Mouse (Mus musculus) common myeloid progenitor, adult 5-6 weeks (primary cell): ENCODE data around the gene Cgnl1. TPM values are rescaled to one million over a fixed set of nuclear protein-coding genes. Genes with fewer than 3 reads are reported as not detected.

ENCODE experiments used
- ATAC-seq: replicated peaks from 2 replicates; pipeline ENCODE4 v1.8.0; 2016; ENCODE audit warnings: low read depth, mild to moderate bottlenecking, moderate TSS enrichment, inconsistent platforms; ENCODE audit not compliant: poor library complexity, severe bottlenecking
- total RNA-seq: library from RNA; stranded (forward); fragments of 200-1000, 187-1606 nt; gene quantifications from 2 replicates; pipeline ENCODE4 v1.2.3, GENCODE M21; 2017

Cgnl1 gene
- total RNA-seq = 0.09 and 0.63 TPM in 2 replicates

DNA sequence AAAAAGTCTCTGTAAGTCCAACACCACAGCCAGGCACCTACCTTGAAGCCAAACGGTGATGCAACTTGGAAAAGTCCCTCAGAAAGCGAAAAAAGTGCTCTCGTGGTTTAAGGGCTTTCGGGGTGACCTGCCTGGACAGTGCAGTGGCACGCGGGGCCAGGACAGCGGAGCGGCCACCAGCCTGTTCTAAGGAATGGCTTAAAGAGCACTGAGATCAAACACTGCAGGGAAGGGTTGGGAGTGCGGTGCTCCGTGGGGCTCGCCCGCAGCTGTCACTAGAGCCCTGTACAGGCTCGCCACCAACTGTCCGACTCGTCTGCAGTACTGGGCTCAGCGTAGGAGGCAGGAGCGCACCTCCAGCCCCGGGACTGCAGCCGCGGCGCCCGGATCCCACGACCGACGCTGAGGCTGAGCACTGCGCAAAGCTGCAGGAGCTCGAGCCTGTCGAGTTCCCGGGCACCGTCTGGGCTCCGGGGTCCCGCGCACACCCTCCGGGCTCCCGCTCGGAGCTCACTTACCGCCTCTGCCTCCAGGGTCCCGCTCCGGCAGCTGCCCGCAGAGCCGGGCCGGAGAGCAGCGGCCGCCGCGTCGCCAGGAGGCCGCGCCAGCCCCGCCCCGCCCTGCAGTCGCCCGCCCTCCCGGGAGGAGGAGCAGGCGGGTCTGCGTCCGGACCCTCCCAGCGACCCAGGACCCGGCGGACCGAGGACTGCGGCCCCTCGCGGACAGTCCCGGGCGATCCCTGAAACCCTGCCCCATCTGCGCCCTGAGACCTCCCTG, at the start of gene Cgnl1:
Cgnl1 (minus strand) TSS at position 612 of the 777 bp plus-strand sequence.
- ATAC-seq = peak; percentile 51

DNA sequence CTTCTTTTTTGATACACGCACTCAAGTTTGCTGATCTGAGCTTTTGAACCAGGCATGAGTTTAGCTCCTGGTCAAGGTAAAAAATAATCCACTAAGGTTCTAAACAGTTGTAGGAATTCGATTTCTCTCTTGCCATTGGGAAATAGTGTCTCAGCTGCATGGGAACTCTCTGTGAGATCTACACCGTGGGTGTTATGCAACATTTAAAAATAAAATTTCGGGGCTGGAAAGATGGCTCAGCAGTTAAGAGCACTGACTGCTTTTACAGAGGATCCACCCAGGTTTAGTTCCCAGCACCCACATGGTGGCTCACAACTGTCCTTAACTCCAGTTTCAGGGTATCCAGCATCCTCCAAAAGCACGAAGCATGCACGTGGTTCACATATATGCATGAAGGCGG, 47.1 kb upstream of the Cgnl1 start:
- ATAC-seq = no peak

DNA sequence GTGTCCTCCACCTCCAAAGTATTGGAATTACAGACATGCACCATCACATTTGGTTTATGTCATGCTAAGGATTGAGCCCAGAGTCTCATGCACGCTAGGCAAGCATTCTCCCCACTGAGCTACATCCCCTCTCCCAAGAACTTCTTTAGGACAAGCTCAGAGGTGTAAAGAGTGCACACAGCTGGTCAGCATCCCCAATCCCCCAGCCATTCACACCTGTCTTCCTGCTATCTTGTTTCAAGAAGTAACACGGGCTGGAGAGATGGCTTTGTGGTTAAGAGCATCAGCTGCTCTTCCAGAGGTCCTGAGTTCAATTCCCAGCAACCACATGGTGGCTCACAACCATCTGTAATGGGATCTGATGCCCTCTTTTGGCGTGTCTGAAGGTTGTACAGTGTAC, 44.7 kb upstream of the Cgnl1 start:
- ATAC-seq = no peak

DNA sequence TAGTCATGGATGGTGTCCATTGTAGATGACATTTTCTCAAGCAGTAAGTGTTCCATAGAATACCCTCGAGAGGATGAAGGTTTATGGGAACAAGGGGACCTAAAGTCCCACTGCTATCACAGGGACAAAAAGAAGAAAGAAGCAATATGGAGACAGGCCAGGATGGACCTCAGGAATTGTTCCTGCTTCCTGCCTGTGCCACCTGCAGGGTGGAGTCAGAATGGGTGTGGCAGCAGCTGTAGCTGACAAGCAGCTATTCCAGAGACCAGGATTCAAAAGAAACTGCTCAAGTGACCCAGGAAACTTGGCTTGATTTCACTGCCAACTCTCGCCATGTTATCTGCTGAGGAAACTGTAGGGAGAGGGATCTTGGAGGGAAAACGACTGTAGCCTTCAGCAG, 42.2 kb upstream of the Cgnl1 start:
- no peak for ATAC-seq

DNA sequence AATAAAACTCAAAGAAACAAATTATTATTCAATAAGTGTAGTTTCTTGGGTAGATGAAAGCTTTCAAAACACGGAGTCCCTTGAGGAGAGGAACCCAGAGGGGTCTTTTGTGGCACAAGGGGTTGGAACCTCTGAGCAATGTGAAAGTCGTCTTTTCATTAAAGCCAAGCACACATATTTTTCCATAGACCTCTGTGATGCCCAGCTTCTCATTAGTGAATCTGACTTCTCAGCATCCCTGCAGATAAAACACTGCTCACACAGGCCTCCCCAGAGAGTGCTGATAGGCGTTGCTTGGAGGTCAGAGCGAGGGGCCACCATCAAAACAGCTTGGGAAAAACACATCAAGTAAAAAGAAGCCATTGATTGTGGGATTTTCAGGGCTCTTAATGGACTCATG, 41.5 kb upstream of the Cgnl1 start:
- no peak for ATAC-seq

DNA sequence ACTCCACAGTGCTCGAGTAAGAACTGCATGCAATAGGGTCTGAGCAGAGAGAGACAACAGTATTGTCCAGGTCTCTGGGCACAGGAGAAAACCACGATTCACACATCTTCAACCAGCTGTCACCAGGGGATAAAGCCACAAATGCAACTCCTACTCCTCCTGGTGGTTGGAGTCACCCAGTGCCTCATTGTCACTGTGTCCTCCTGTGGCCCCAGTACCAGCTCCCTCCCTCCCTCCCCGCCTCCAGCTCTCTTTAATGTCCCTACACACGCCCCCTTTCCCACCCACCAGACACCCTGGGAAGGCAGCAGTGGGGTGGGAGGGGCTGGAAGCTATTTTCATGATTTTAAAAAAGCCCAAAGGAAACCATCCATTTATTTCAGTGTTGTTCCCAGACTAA, 41.0 kb upstream of the Cgnl1 start:
- ATAC-seq = 0 out of 2 replicates have a peak, but pooled peaks have one; percentile 22

DNA sequence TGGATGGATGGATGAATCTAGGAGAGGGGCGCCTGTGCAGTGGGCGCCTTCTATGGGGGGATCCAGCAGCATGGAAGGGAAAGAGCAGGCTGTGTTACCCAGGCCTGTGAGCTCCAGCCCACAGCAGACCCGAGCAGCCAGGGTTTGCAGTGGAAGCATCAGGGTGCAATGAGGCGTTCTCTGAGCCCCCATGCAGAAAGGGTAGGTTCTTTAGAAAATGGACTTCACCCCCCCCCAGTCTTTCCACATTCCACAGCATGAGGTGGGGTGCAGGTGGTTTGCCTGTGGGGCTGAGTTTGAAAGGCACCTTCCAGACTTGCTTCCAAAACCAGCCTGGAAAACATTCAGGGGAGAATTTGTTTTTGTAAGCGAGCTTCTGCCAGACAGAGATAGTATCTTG, 40.0 kb upstream of the Cgnl1 start:
- no peak for ATAC-seq

DNA sequence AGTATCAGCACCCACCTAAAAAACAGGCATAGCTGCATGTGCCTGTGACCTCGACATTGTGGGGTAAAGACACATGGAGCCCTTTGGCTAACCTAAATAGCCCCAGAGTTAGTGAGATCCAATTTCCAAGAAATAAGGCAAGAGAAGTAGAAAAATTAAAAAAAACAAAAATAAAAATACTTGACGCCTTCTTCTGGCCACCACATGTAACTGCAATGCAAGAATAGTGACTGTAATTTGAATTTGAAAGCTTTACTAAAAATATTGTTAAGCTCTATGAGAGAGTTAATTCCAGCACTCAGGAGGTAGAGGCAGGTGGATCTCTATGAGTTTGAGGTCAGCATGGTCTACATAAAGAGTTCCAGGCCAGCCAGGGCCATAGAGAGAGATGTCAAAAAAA, 39.3 kb upstream of the Cgnl1 start:
- no peak for ATAC-seq

DNA sequence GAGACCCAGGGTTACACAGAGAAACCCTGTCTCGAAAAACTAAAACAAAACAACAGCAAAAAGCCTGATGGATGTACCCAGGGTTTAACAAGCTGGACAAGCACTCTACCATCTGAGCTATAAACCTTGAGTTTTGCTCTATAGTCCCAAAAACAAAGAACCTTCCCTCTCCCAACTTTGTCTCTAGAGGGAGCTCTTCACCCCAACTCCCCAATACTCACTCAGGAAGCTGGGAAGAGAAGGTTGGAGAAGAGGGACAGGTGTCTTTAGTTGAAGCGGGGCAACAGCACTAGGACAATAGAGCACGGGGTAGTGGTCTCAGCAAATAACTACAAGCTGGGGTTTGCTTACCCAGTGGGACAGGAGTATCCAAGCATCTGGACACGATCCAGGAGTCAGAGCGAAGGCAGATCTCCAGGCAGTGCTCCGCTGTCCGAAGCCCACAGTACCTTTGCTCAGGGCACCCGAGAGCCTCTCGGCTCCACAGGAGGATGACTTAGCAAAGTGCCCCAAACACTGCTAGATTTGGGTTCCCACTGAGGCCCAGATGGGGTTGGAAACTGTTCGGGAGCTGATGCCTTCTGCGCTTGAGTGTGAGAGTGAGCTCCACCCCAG, 37.3 kb upstream of the Cgnl1 start:
- ATAC-seq = no peak

DNA sequence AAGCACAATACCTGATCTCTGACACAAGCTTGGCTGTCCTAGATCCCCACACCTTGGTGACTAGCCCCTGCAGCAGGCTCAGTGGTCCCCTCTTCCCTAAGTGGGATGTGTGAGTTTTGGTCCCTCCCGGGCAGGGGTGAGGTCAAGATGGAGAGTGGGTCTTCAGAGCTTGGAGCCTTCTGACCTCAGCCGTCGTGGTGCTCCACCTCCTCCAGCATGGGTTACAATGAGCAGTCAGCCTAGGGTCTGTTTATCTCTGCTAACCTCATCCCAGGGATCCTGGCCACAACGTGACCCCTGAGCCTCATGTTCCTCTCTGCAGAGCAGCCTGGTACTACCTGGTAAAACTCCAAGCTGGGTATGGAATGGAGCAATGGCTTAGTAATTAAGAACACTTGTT, 36.4 kb upstream of the Cgnl1 start:
- ATAC-seq = no peak

DNA sequence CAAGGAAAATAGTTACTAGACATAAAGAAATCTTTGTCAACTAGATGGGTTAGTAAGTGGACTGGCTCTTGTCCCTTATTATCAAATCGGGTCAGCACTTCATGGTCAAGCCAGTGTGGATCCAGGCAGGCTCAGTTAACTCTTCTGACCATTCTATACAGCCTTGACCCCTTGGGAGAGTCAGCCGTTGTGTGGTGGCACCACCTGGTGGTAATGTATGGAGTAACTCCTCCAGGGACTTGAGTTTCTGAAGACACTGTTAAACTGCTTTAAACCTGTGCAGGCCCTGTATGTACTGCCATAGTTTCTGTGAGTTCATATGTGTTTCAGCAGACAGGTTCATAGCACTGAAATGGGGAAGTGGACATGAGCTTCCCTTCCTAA, 35.0 kb upstream of the Cgnl1 start:
- peak; percentile 72 for ATAC-seq

DNA sequence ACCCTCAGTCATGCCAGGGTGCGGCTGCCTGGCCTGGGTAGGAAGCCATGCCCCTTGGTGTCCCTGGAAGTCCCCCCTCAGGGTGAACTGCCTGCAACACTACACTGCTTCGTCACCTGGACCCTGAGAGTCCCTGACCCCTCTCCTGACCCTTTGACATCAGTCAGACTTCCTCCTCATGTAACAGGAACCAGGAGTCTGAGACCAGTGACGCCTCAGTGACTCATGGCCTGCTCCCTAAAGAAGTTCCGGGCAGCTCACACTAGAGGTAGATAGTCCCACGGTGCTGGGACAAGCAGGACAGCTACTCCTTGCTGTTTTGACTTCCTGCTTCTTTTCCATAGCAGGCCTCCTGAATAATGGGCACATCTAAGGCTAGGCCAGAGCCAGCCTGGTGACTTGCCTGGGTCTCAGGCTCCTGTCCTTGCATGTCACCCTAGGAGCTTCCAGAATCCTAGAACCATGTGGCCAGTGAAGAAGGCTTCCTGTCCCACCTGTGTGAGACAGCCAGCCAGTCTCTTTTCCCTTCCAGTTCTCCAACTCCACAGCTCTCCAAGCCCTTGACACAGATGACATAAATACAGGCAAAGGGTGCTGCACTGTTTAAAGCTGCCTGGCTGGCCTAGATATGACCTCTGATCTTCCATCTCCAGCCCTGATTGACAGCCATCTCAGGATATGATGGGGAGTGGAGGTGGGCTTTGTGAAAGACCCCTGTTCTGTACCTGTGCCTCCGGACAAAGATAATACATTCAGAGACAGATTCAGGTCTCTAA, 34.4 kb upstream of the Cgnl1 start:
- no peak for ATAC-seq

DNA sequence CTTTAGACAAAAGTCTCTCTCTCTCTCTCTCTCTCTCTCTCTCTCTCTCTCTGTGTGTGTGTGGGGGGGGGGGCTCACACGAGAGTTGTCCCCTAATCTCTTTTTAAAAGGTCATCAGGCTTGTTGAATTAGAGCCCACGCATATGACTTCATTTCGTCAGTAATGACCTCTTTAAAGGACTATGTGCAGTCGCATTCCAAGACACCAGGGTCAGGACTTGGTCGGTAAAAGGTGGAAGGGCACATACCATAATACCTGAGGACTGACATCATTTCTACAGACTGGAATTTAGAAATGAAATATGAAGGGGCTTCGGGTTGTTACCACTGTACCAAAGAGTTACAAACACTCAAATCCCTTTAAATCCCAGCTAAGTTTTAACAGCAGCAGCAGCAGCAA, 32.7 kb upstream of the Cgnl1 start:
- no peak for ATAC-seq

DNA sequence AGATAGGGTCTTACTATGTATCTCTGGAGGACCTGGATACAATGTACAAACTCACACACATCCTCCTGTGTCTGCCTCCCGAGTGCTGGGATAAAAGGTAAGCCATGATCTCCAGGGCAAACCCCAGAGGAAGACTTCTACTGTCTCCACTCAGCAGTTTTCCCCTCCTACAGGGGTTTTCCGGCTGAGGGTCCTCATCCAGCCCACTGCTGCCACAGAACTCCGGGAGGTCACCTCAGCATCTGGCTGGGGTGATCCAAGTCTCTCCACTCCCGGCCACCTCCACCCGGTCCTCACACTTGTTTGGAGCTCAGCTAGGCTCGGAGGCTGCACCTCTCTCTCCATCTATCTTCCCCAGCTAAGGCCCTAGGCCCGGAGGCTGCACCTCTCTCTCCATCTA, 31.9 kb upstream of the Cgnl1 start:
- no peak for ATAC-seq

DNA sequence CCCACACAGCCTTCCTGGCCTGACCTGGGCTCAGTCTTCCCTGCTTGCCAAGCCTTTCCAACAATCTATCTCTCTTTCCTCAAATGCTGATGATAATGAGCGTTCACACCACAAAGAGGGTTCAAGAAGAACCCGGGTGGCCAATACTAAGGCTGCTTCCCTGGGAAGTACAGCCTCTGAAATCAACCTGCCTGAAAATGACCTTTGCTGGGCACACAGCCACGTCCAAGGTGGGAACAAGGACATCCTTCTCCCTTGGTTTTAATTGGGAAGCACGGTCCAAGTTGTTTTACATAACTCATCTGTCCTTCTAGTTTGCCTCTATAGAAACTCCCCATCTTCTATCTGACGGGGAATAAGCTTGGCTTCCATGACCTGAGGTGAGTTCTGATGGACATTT, 28.2 kb upstream of the Cgnl1 start:
- ATAC-seq = no peak

DNA sequence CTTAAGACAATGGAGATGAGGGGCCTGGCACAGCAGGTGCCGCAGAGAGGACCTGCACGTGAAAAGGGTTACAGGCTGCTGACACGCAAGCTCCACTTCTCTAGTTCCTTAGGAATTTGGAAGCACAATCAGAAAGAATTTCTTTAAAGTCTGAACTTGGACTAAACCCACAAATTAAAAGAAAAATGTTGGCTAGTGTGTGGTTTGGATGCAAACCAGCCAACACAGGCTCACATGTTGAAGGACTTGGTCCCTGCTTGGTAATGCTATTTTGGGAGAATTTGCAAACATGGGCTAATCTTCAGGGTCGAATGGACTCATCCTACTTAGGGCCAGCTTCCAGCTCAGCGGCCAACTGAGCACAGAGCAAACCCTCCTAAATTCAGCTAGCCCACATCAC, 26.8 kb upstream of the Cgnl1 start:
- ATAC-seq = no peak

DNA sequence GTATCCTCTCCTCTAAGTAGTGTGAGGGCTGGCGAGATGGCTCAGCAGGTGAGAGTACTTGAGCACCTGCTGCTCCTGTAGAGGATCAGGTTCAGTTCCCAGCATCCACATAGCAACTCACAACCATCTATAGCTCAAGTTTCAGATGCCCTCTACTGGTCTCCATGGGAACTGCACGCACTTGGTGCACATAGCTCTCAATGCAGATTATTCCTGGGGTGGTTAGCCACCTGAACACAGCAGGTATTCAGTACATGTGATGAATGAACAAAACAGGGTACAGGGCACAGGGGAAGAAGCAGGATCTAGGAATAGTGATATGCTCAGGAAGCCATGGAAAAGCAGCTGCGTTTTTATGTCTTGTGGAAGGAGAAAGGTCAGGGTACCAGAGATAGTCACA, 6.0 kb upstream of the Cgnl1 start:
- no peak for ATAC-seq

DNA sequence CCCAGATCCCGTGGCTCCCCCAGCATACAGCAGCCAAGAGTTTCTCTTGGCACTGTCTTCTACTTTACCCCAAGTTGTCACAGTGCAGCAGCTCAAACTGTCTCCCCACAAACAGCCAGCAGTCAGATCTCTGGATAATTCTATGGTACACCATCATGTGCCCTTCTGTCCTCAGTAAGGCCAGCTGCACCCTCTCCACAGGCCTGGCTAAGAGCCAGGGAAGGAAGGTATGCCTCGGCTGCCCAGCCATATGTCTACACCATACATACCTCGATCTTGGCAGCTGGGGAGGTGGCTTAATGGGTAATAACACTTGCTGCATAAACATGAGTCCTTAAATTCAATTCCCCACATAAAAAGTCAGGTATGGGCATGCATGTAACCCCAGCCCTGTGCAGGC, 4.9 kb upstream of the Cgnl1 start:
- no peak for ATAC-seq

DNA sequence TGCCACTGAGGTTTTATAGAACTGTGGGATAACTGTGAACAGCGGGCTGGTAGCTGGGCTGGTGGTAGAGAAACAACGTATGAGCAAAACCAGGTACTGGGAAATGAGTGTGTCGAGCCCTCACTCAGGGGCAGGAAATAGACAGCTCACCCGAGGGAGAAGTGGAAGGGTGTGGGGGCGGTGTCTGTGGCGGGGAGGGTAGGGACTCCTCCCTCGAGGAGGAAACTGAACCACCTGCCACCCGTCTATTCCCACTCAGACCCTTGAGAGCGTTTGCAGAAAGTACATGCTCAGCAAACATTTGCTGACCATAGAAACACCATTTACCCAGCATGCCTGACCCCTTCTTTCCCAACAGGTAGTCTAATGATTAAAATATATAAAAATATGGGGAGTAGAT, 2.2 kb upstream of the Cgnl1 start:
- ATAC-seq = 0 out of 2 replicates have a peak, but pooled peaks have one; percentile 4

DNA sequence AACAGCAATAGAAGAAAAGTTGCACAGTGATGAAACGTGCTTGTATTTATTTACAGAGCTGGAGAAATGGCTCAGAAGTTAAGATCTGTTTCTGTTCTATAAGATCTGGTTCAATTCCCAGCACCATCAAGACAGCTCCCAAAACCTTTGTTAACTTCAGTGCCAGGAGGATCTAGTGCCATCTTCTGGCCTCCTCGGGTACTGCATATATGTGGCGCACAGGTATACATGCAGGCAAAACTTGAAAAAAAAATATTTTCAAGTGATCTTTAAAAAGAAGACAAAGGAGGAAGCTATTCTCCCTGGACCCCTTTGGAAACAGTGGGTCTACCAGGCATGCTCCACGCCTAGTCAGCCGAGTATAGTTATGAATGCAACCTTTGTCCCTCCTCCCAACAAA, 936 bp upstream of the Cgnl1 start:
- 0 out of 2 replicates have a peak, but pooled peaks have one; percentile 43 for ATAC-seq

DNA sequence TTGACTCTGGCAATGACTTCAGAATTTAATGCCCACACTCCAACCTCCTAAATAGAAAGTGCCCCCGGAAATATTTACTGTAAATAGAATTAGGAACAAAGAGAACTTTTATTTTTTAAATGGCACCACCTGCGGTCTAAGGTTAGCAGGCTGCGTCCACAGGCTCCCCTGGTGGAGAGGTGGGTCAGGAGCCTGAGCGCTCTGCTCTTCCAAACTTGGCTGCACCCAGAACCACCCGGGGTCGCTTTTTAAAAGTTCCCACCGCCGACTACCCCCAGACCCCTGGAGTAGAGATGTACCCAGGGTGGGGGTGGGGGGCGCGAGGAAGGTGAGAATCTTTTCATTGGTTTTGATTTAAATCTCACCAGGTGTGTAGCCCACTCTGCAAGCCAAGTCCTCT, 918 bp downstream of the Cgnl1 start:
- no peak for ATAC-seq
